Mouse (Mus musculus) R1 (cell line): Measurements from ENCODE around the gene Zbtb11.
"Not testable (repeated sequence)": the region's sequence is repeated elsewhere in the genome, so short reads cannot be mapped to it uniquely, and the experiment has no call there.

Experiments
- DNase-seq: peaks from one replicate; pipeline ENCODE4 v3.0.0-alpha.2; 2018; ENCODE audit warnings: low read depth, low spot score

Zbtb11 gene

DNA sequence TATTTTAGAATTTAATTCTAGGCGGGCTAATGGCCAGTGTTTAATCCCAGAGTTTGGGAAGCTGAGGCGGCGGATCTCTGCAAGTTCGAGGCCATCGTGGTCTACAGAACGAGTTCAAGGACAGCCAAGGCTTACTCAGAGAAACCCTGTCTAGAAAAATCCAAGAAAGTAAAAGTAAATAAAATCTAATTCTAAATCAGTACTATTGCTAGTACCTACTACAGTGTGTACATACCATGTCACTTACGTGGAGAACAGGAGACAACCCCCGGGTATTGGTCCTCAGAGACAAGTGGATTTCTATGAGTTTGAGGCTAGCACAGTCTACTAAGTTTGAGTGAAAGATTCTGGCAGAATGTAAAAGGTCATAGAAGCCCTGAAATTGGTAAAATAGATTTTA lies 64.4 kb downstream of the Zbtb11 start:
- no peak for DNase-seq

DNA sequence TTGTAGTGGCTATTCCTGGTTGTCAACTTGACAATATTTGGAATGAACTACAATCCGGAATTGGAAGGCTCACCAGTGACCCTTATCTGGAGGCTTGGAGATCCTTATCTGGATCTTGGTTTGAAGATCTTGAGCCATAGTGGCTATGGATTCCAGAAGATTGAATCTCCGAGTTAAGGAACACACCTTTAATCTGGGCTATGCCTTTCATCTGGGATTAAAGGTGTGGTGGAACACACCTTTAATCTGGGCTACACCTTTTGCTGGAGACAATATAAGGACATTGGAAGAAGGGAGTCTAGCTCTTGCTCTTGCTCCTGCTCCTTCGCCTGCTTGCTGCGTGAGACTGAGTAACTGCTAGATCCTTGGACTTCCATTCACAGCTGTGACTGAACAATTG lies 74.4 kb downstream of the Zbtb11 start, which contains the start of gene Senp7:
Gene Senp7 (plus strand): TSS at position 301 of the 400 bp plus-strand sequence.
- DNase-seq, result not testable (repeated sequence)

DNA sequence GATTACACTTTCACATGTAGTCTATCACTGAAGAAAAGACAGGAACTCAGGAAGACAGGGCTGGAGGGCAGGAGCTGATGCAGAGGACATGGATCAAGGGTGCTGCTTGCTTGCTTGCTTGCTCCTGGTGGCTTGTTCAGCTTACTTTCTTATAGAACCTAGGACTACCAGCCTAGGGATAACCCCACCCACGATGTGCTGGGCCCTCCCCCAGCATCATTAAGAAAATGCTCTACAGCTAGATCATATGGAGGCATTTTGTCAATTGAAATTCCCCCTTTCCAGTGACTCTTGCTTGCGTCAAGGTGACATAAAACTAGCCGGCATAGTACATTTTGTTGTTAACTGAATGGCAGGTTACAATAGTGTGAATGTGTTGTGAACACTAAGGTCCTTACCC lies 82.2 kb downstream of the Zbtb11 start:
- no peak for DNase-seq

DNA sequence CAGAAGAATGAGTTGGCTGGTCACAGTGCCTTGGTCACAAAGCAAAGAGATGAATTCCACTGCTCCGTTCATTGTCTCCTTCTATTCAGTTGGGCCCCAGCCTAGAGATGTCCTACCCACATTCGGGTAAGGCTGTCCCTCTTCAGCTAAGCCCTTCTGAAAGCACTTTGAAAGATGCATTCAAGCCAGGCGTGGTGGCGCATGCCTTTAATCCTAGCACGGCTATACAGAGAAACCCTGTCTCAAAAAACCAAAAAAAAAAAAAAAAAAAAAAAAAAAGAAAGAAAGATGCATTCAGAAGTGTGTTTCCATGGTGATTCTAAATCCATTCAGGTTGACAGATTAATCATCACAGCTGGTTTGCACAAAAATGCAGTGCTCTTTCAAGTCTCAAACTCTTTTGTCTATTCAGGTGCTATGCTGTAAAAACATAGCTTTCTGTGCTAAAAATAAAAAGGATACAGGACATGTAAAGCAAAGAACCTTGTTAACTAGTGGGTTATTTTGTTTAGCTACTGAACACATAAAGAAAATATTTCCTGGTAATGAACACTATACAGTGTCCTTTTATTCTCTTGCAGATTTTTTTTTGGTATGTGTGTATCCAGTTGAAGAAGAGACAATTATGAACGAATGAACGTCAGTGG lies 83.4 kb downstream of the Zbtb11 start:
- no peak for DNase-seq

DNA sequence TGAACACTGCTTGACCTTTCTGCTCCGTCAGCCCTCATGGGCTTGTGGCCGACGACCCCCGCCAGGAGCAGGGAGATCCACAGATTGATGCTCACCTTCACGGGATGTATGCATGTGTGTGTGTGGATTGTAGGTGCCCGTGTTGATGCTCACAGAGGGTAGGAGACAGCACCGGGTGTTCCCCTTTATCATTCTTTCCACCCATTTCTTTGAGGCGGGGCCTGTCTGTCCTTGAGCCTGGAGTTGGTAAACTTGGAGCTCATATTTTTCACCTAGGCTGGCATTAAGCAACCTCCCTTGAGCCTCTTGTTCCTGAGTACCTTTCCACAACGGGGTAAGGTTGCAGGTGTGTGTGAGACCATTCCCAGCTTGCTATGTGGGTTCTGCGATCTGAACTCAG lies 84.5 kb downstream of the Zbtb11 start:
- DNase-seq, result no peak
